Comparison of ENCODE assay signal across 27 mouse cellular contexts in genomic region chr6:105389192-105389591, GRCm38 (mm10).
"Had no signal": no experiment of that assay in that cellular context is flagged by ENCODE, and none has a peak within 500 bp of the region (broad histone marks: within the 10 kb centered on the region; RNA-seq: fewer than 3 reads in every experiment).

No protein-coding gene starts in this region.

- H3K4me1 ChIP-seq: heart, embryonic 13.5 days; heart, embryonic 15.5 days; hindbrain, embryonic 13.5 days; hindbrain, embryonic 15.5 days; kidney, embryonic 15.5 days; limb, embryonic 12.5 days; liver, embryonic 13.5 days; liver, embryonic 15.5 days had no signal

- H3K27me3 ChIP-seq: heart, embryonic 13.5 days; heart, embryonic 15.5 days; hindbrain, embryonic 13.5 days; hindbrain, embryonic 15.5 days; kidney, embryonic 15.5 days; limb, embryonic 12.5 days; liver, embryonic 13.5 days; liver, embryonic 15.5 days had no signal

- H3K4me2 ChIP-seq: heart, embryonic 11.5 days; heart, embryonic 13.5 days; heart, embryonic 15.5 days; hindbrain, embryonic 13.5 days; hindbrain, embryonic 15.5 days; kidney, embryonic 15.5 days; limb, embryonic 12.5 days; liver, embryonic 11.5 days; liver, embryonic 13.5 days; liver, embryonic 15.5 days had no signal

- ATAC-seq: hindbrain, postnatal 0 days had no signal

- H3K27ac ChIP-seq: gastrocnemius, adult 2 months; heart, adult 2 months; heart, embryonic 13.5 days; heart, embryonic 15.5 days; hindbrain, embryonic 13.5 days; hindbrain, embryonic 15.5 days; hindbrain, postnatal 0 days; kidney, embryonic 15.5 days; kidney, postnatal 0 days; limb, embryonic 12.5 days; liver, embryonic 13.5 days; liver, embryonic 15.5 days had no signal

- H3K9me3 ChIP-seq: heart, embryonic 13.5 days; heart, embryonic 15.5 days; hindbrain, embryonic 13.5 days; hindbrain, embryonic 15.5 days; kidney, embryonic 15.5 days; limb, embryonic 12.5 days; liver, embryonic 13.5 days; liver, embryonic 15.5 days had no signal

- H3K36me3 ChIP-seq: heart, embryonic 13.5 days; heart, embryonic 15.5 days; hindbrain, embryonic 13.5 days; hindbrain, embryonic 15.5 days; kidney, embryonic 15.5 days; limb, embryonic 12.5 days; liver, embryonic 13.5 days; liver, embryonic 15.5 days had no signal

- DNase-seq: gastrocnemius, adult 2 months; gastrocnemius, postnatal 10 days; gastrocnemius, postnatal 36 days; heart, adult 11 months; heart, adult 2 months; heart, postnatal 14 days; heart, postnatal 36 days; kidney, adult 2 months; kidney, adult 9 months; kidney, postnatal 14 days; kidney, postnatal 36 days; layer of hippocampus, adult 9-11 months; layer of hippocampus, postnatal 36 days; left cerebral cortex, postnatal 4 days; liver; liver, embryonic 13.5 days had no signal

- H3K4me3 ChIP-seq: gastrocnemius, adult 2 months; heart, adult 2 months; heart, embryonic 13.5 days; heart, embryonic 15.5 days; hindbrain, embryonic 13.5 days; hindbrain, embryonic 15.5 days; kidney, embryonic 15.5 days; limb, embryonic 12.5 days; liver, embryonic 13.5 days; liver, embryonic 15.5 days had no signal

- H3K9ac ChIP-seq: heart, embryonic 13.5 days; heart, embryonic 15.5 days; hindbrain, embryonic 13.5 days; hindbrain, embryonic 15.5 days; kidney, embryonic 15.5 days; limb, embryonic 12.5 days; liver, embryonic 13.5 days; liver, embryonic 15.5 days had no signal
